Mouse (Mus musculus): ENCODE data around the gene Gm49405. TPM values are rescaled to one million over a fixed set of nuclear protein-coding genes. Genes with fewer than 3 reads are reported as not detected.
"Not testable (repeated sequence)": the region's sequence is repeated elsewhere in the genome, so short reads cannot be mapped to it uniquely, and the experiment has no call there.

Gene Gm49405
- total RNA-seq (2022) = 1 to 10 TPM in 1 of 4 experiments, under 1 TPM in 3; 0.69 to 1.6 (median 0.81) TPM

GRCm38 (mm10) chr19:4000119-4000900 is at the start of gene Gm49405, which contains the start of gene Nudt8:
TSS of gene Gm49405 (plus strand) at chr19:4000626.
TSS of gene Nudt8 (plus strand) at chr19:4000580.
- DNase-seq (ENCODE audit: low spot score) = peak; percentile 98

GRCm38 (mm10) chr19:3951461-3951860 is 49.0 kb upstream of the Gm49405 start:
- DNase-seq (ENCODE audit: low spot score) = no peak

GRCm38 (mm10) chr19:3952099-3952498 is 48.3 kb upstream of the Gm49405 start:
- DNase-seq (ENCODE audit: low spot score) = no peak

- DNase-seq (ENCODE audit: low spot score) = no peak
Observed at GRCm38 (mm10) chr19:3955033-3955432, 45.4 kb upstream of the Gm49405 start.

- DNase-seq (ENCODE audit: low spot score) = no peak
Observed at GRCm38 (mm10) chr19:3955804-3956203, 44.6 kb upstream of the Gm49405 start.

- DNase-seq (ENCODE audit: low spot score) = not testable (repeated sequence)
Observed at GRCm38 (mm10) chr19:3957296-3958036, 43.0 kb upstream of the Gm49405 start.

GRCm38 (mm10) chr19:3958470-3958869 is 42.0 kb upstream of the Gm49405 start, which contains the start of gene Aldh3b3:
TSS of gene Aldh3b3 (plus strand) at chr19:3958645.
- no peak for DNase-seq (ENCODE audit: low spot score)

- no peak for DNase-seq (ENCODE audit: low spot score)
Observed at GRCm38 (mm10) chr19:3959030-3959429, 41.4 kb upstream of the Gm49405 start.

- no peak for DNase-seq (ENCODE audit: low spot score)
Observed at GRCm38 (mm10) chr19:3960211-3960610, 40.2 kb upstream of the Gm49405 start.

GRCm38 (mm10) chr19:3961805-3962204 is 38.6 kb upstream of the Gm49405 start:
- not testable (repeated sequence) for DNase-seq (ENCODE audit: low spot score)

GRCm38 (mm10) chr19:3962469-3962868 is 38.0 kb upstream of the Gm49405 start:
- no peak for DNase-seq (ENCODE audit: low spot score)

GRCm38 (mm10) chr19:3964030-3964429 is 36.4 kb upstream of the Gm49405 start:
- DNase-seq (ENCODE audit: low spot score) = no peak

- DNase-seq (ENCODE audit: low spot score) = no peak
Observed at GRCm38 (mm10) chr19:3966330-3967075, 33.9 kb upstream of the Gm49405 start.

GRCm38 (mm10) chr19:3967258-3967657 is 33.2 kb upstream of the Gm49405 start:
- DNase-seq (ENCODE audit: low spot score) = no peak

GRCm38 (mm10) chr19:3972229-3972628 is 28.2 kb upstream of the Gm49405 start, which contains the start of gene Aldh3b2:
TSS of gene Aldh3b2 (plus strand) at chr19:3972328.
- DNase-seq (ENCODE audit: low spot score) = no peak

GRCm38 (mm10) chr19:3974608-3975007 is 25.8 kb upstream of the Gm49405 start:
- DNase-seq (ENCODE audit: low spot score) = not testable (repeated sequence)

- no peak for DNase-seq (ENCODE audit: low spot score)
Observed at GRCm38 (mm10) chr19:3975866-3976265, 24.6 kb upstream of the Gm49405 start.

- DNase-seq (ENCODE audit: low spot score) = peak; percentile 80
Observed at GRCm38 (mm10) chr19:3980309-3980708, 20.1 kb upstream of the Gm49405 start.

- DNase-seq (ENCODE audit: low spot score) = no peak
Observed at GRCm38 (mm10) chr19:3980917-3981316, 19.5 kb upstream of the Gm49405 start.

GRCm38 (mm10) chr19:3983527-3984200 is 16.8 kb upstream of the Gm49405 start:
- no peak for DNase-seq (ENCODE audit: low spot score)

- peak; percentile 51 for DNase-seq (ENCODE audit: low spot score)
Observed at GRCm38 (mm10) chr19:3985261-3985681, 15.2 kb upstream of the Gm49405 start.

Measured in heart, adult 8-10 months (tissue).